Mouse (Mus musculus) megakaryocyte, embryonic 14.5 days (primary cell): ENCODE measurements at regions not wholly inside any gene's neighbourhood (a gene's known extent, or its start where the extent isn't known, plus 50 kb on each side); places are given as distances from the start of the nearest gene placed in this dataset.

Experiments used
- FLI1 ChIP-seq: IDR thresholded peaks from 2 replicates; pipeline ENCODE4 v1.6.1; 2012; ENCODE audit warnings: low read length, inconsistent platforms, mixed read lengths
- GATA1 ChIP-seq: IDR thresholded peaks from 3 replicates; pipeline ENCODE4 v1.6.1; 2012; ENCODE audit warnings: mixed read lengths, low read length, inconsistent platforms, borderline replicate concordance

GRCm38 (mm10) chr2:75462030-75462671, 196.9 kb upstream of the Hnrnpa3 start:
- no peak for TF ChIP-seq GATA1
- TF ChIP-seq FLI1: no peak
